Mouse (Mus musculus): Measurements from ENCODE around the gene Mtpn. TPM values are rescaled to one million over a fixed set of nuclear protein-coding genes. Genes with fewer than 3 reads are reported as not detected.

Mtpn gene
- total RNA-seq, 2 experiments from 2014 or later = 46.7 to 53.7 TPM

Small RNA genes within 50 kb of the gene (microRNA-seq; reads per million reads assigned to microRNA genes)
- 0 reads per million in 2 experiments for gene Gm23053

Other genes starting within 250 kb of the Mtpn start
- under 1 TPM; 0.28 to 0.47 TPM for gene Slc13a4, start 231.8 kb downstream of the Mtpn start, total RNA-seq (2021)
- 1 to 10 TPM; 1.2 to 1.3 TPM for gene Fam180a, start 213.7 kb downstream of the Mtpn start, total RNA-seq (2021)